Mouse (Mus musculus) lung, postnatal 0 days (tissue): ENCODE results near the gene Rnf182. TPM values are rescaled to one million over a fixed set of nuclear protein-coding genes. Genes with fewer than 3 reads are reported as not detected.
A peak's percentile ranks its signal among the peaks of the same experiment; 100 is the strongest.

Experiments used
- ATAC-seq: fragments of 200-750 bp; cut with Nextera tagmentation; 2 replicates; pipeline ENCODE4 v1.8.0; 2017; ENCODE audit warnings: moderate library complexity
- DNase-seq: peaks from one replicate; pipeline ENCODE4 v3.0.0-alpha.2; 2016; ENCODE audit warnings: low spot score
- H3K27ac ChIP-seq: fragments of 300-500 bp; sonication (generic); 2 replicates; pipeline ENCODE4 v1.5.1; 2014; ENCODE audit warnings: antibody characterized with exemption, mild to moderate bottlenecking, low read length, mixed read lengths
- H3K27me3 ChIP-seq: fragments of 300-500 bp; sonication (generic); replicated peaks from 2 replicates; pipeline ENCODE4 v1.6.1; 2014; ENCODE audit warnings: low read length, mixed read lengths; ENCODE audit not compliant: insufficient read depth
- H3K36me3 ChIP-seq: fragments of 300-500 bp; sonication (generic); 2 replicates; pipeline ENCODE4 v1.6.1; 2014; ENCODE audit warnings: low read length, mixed read lengths; ENCODE audit not compliant: insufficient read depth
- H3K4me1 ChIP-seq: fragments of 300-500 bp; sonication (generic); 2 replicates; pipeline ENCODE4 v1.6.1; 2014; ENCODE audit warnings: antibody characterized with exemption, low read depth, low read length, mixed read lengths; ENCODE audit not compliant: insufficient read depth
- H3K4me2 ChIP-seq: fragments of 300-500 bp; sonication (generic); replicated peaks from 2 replicates; pipeline ENCODE4 v1.6.1; 2014; ENCODE audit warnings: low read depth, mild to moderate bottlenecking, low read length, moderate library complexity, mixed read lengths
- H3K4me3 ChIP-seq: fragments of 300-500 bp; sonication (generic); 2 replicates; pipeline ENCODE4 v1.5.1; 2014; ENCODE audit warnings: low read depth, low read length
- H3K9ac ChIP-seq: fragments of 300-500 bp; sonication (generic); replicated peaks from 2 replicates; pipeline ENCODE4 v1.6.1; 2014; ENCODE audit warnings: low read depth, mild to moderate bottlenecking
- H3K9me3 ChIP-seq: fragments of 300-500 bp; sonication (generic); 2 replicates; pipeline ENCODE4 v1.6.1; 2016; ENCODE audit warnings: low read length, mixed read lengths
- CTCF ChIP-seq: IDR thresholded peaks from 2 replicates; pipeline ENCODE4 v1.5.1; 2016; ENCODE audit warnings: antibody characterized with exemption, mild to moderate bottlenecking
- EP300 ChIP-seq: IDR thresholded peaks from 2 replicates; pipeline ENCODE4 v1.6.1; 2016; ENCODE audit warnings: antibody characterized with exemption, mild to moderate bottlenecking, control low read depth
- WGBS: fragments of 180-500 bp; shearing (Covaris S2); extraction: QIAGEN DNeasy Blood & Tissue Kit; methylation state at CpG from one replicate; pipeline ENCODE4 v1.1.7; 2014; 5-methylcytosine and 5-hydroxymethylcytosine counted together
- polyA plus RNA-seq: library from polyadenylated mRNA; unstranded; fragments of >200 nt; fragmentation: Nextera tagmentation; extraction: Ambion mirVana; gene quantifications from 2 replicates; pipeline ENCODE4 v1.2.1, GENCODE M21; 2015

Gene Rnf182
- polyA plus RNA-seq, 1 experiment from 2014 or later, result 0.37 TPM

- Histone ChIP-seq H3K4me2 (no peak overlapping the region), H3K4me1 (no peaks in the 10 kb centered on the region), H3K9ac (no peak overlapping the region), H3K27ac (no peak overlapping the region), H3K27me3 (no peaks in the 10 kb centered on the region), H3K36me3 (no peaks in the 10 kb centered on the region), H3K9me3 (no peaks in the 10 kb centered on the region), H3K4me3 (no peak overlapping the region)
- TF ChIP-seq EP300 (no peak), CTCF (no peak)
- ATAC-seq, result no peak
- 67% methylated on average over 3 of the region's 3 CpGs for WGBS
- no peak for DNase-seq
Observed at GRCm38 (mm10) chr13:43651277-43651676, 35.8 kb downstream of the Rnf182 start.

GRCm38 (mm10) chr13:43654091-43654490 lies 38.6 kb downstream of the Rnf182 start:
- H3K27ac ChIP-seq, result no peak overlapping the region
- H3K9me3 ChIP-seq, result no peaks in the 10 kb centered on the region
- no peaks in the 10 kb centered on the region for H3K36me3 ChIP-seq
- WGBS, result 21% methylated on average over 6 of the region's 6 CpGs
- no peaks in the 10 kb centered on the region for H3K27me3 ChIP-seq
- no peak overlapping the region for H3K4me2 ChIP-seq
- DNase-seq (no peak), ATAC-seq (no peak)
- H3K4me3 ChIP-seq, result no peak overlapping the region
- H3K4me1 ChIP-seq, result no peaks in the 10 kb centered on the region
- no peak overlapping the region for H3K9ac ChIP-seq
- no peak for TF ChIP-seq EP300
- TF ChIP-seq CTCF, result no peak

- no peak overlapping the region for H3K4me2 ChIP-seq
- ATAC-seq, result no peak
- H3K36me3 ChIP-seq, result no peaks in the 10 kb centered on the region
- no peaks in the 10 kb centered on the region for H3K9me3 ChIP-seq
- no peak overlapping the region for H3K4me3 ChIP-seq
- TF ChIP-seq EP300 (no peak), CTCF (no peak)
- H3K9ac ChIP-seq, result no peak overlapping the region
- H3K27ac ChIP-seq, result no peak overlapping the region
- no peaks in the 10 kb centered on the region for H3K27me3 ChIP-seq
- H3K4me1 ChIP-seq, result no peaks in the 10 kb centered on the region
- 88% methylated on average over 4 of the region's 4 CpGs for WGBS
- DNase-seq, result no peak
Observed at GRCm38 (mm10) chr13:43663225-43663624, 47.7 kb downstream of the Rnf182 start.

DNA sequence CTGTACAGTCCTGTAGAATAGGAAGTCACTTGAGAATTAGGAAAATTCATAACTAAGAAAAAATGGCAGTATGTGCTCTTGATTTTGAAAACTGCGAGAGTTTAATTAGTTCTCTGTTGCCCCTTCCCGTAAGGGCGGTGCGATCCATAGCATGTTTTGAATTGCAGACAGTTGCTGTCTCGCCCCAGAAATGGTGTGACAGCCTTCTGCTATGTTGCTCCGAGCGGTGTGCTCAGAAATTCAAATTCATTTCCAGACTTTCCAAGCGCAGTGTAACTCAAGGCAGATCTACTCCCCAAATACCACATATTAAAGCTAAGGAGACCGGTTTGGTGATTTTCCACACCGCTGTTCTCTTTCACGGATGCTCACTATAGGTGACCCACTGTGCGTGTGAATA lies 50.6 kb downstream of the Rnf182 start:
- Histone ChIP-seq H3K4me2 (no peak overlapping the region), H3K27ac (no peak overlapping the region), H3K27me3 (no peaks in the 10 kb centered on the region), H3K9ac (no peak overlapping the region), H3K9me3 (no peaks in the 10 kb centered on the region), H3K36me3 (no peaks in the 10 kb centered on the region), H3K4me1 (no peaks in the 10 kb centered on the region), H3K4me3 (no peak overlapping the region)
- 93% methylated on average over 12 of the region's 12 CpGs for WGBS
- ATAC-seq (no peak), DNase-seq (no peak)
- TF ChIP-seq EP300 (no peak), CTCF (no peak)

GRCm38 (mm10) chr13:43666920-43667319 lies 51.4 kb downstream of the Rnf182 start:
- WGBS, result 38% methylated on average over 6 of the region's 6 CpGs

DNA sequence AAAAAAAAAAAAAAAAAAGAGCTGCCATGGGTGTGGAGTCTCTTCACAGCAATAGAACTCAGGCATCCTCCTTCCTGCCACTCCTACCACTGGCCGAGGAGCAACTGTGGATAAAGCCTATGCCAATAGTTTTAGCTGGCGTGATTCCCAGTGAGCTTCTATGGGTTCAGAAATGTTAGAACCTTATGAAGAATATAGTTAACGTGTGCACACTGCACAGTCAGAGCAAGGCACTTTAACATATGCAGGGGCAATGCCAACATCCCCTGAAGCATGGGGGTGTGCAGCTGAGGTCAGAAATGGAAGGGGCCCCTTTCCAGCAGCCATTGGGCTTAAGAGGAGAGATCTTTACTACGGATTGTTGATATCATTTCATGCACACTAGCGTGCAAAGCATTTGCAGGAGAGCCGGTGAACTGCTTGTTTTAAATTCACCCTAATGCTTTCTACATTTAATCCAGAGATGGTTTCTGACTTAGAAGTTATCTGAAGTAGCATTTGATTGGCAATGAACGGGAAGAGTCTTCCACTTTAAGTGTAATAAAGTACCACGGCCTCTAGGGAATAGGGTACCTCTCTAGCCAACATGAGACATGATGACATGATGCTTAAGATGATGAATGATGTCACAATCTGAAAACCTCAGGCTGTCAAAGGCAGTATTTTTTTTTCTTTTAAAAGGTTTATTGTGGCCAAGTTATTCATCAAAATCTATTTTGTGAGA lies 61.8 kb downstream of the Rnf182 start:
- Histone ChIP-seq H3K4me3 (no peak overlapping the region), H3K9ac (no peak overlapping the region), H3K27me3 (no peaks in the 10 kb centered on the region), H3K27ac (no peak overlapping the region), H3K4me1 (no peaks in the 10 kb centered on the region), H3K36me3 (no peaks in the 10 kb centered on the region), H3K4me2 (no peak overlapping the region), H3K9me3 (no peaks in the 10 kb centered on the region)
- no peak for TF ChIP-seq EP300
- no peak for TF ChIP-seq CTCF
- 70% methylated on average over 8 of the region's 8 CpGs for WGBS
- DNase-seq, result no peak
- ATAC-seq, result no peak

More at GRCm38 (mm10) chr13:43666920-43667319, 51.4 kb downstream of the Rnf182 start:
- ATAC-seq (no peak), DNase-seq (peak; percentile 42)
- no peak overlapping the region for H3K4me3 ChIP-seq
- TF ChIP-seq EP300 (0 out of 2 replicates have a peak, but pooled peaks have one; percentile 45), CTCF (no peak)
- H3K27me3 ChIP-seq, result no peaks in the 10 kb centered on the region
- no peaks in the 10 kb centered on the region for H3K9me3 ChIP-seq
- no peak overlapping the region for H3K27ac ChIP-seq
- no peaks in the 10 kb centered on the region for H3K4me1 ChIP-seq
- no peaks in the 10 kb centered on the region for H3K36me3 ChIP-seq
- no peak overlapping the region for H3K4me2 ChIP-seq
- H3K9ac ChIP-seq, result no peak overlapping the region

- no peak for TF ChIP-seq CTCF
- TF ChIP-seq EP300, result no peak
- no peaks in the 10 kb centered on the region for H3K36me3 ChIP-seq
- no peaks in the 10 kb centered on the region for H3K4me1 ChIP-seq
- no peak overlapping the region for H3K9ac ChIP-seq
- H3K27me3 ChIP-seq, result no peaks in the 10 kb centered on the region
- no peaks in the 10 kb centered on the region for H3K9me3 ChIP-seq
- DNase-seq (no peak), ATAC-seq (no peak)
- H3K4me3 ChIP-seq, result no peak overlapping the region
- WGBS, result 85% methylated on average over 5 of the region's 5 CpGs
- H3K27ac ChIP-seq, result no peak overlapping the region
- no peak overlapping the region for H3K4me2 ChIP-seq
Observed at GRCm38 (mm10) chr13:43677883-43678244, 62.4 kb downstream of the Rnf182 start.
